Mouse (Mus musculus) embryonic facial prominence, embryonic 13.5 days (tissue): ENCODE data around the gene Fos. TPM values are rescaled to one million over a fixed set of nuclear protein-coding genes. Genes with fewer than 3 reads are reported as not detected.

Experiments used
- ATAC-seq: fragments of 200-750 bp; cut with Nextera tagmentation; 2 replicates; pipeline ENCODE4 v1.8.0; 2017; ENCODE audit warnings: low read depth; ENCODE audit not compliant: insufficient number of reproducible peaks, insufficient read depth, low FRiP score, low TSS enrichment
- H3K27ac ChIP-seq: fragments of 300-500 bp; sonication (generic); 2 replicates; pipeline ENCODE4 v1.5.1; 2015; ENCODE audit warnings: moderate library complexity, mild to moderate bottlenecking, inconsistent platforms
- H3K27me3 ChIP-seq: fragments of 300-500 bp; sonication (generic); 2 replicates; pipeline ENCODE4 v1.6.1; 2015; ENCODE audit warnings: mild to moderate bottlenecking, inconsistent platforms
- H3K36me3 ChIP-seq: fragments of 300-500 bp; sonication (generic); 2 replicates; pipeline ENCODE4 v1.6.1; 2015; ENCODE audit warnings: mild to moderate bottlenecking, inconsistent platforms
- H3K4me1 ChIP-seq: fragments of 300-500 bp; sonication (generic); 2 replicates; pipeline ENCODE4 v1.6.1; 2015; ENCODE audit warnings: inconsistent platforms
- H3K4me2 ChIP-seq: fragments of 300-500 bp; sonication (generic); 2 replicates; pipeline ENCODE4 v1.6.1; 2015; ENCODE audit warnings: moderate library complexity, mild to moderate bottlenecking, inconsistent platforms
- H3K4me3 ChIP-seq: fragments of 300-500 bp; sonication (generic); 2 replicates; pipeline ENCODE4 v1.5.1; 2015; ENCODE audit warnings: mild to moderate bottlenecking, inconsistent platforms
- H3K9ac ChIP-seq: fragments of 300-500 bp; sonication (generic); 2 replicates; pipeline ENCODE4 v1.6.1; 2015; ENCODE audit warnings: mild to moderate bottlenecking, inconsistent platforms
- H3K9me3 ChIP-seq: fragments of 300-500 bp; sonication (generic); 2 replicates; pipeline ENCODE4 v1.6.1; 2016; ENCODE audit warnings: inconsistent platforms
- WGBS: fragments of 180-500 bp; shearing (Covaris S2); methylation state at CpG from one replicate; pipeline ENCODE4 v1.1.7; 2015; ENCODE audit warnings: mixed read lengths; 5-methylcytosine and 5-hydroxymethylcytosine counted together
- polyA plus RNA-seq: library from polyadenylated mRNA; unstranded; fragments of >200 nt; fragmentation: Nextera tagmentation; extraction: Ambion mirVana; gene quantifications from 2 replicates; pipeline ENCODE4 v1.2.1, GENCODE M21; 2015

Gene Fos
- polyA plus RNA-seq, 1 experiment from 2014 or later: 7.3 TPM

DNA sequence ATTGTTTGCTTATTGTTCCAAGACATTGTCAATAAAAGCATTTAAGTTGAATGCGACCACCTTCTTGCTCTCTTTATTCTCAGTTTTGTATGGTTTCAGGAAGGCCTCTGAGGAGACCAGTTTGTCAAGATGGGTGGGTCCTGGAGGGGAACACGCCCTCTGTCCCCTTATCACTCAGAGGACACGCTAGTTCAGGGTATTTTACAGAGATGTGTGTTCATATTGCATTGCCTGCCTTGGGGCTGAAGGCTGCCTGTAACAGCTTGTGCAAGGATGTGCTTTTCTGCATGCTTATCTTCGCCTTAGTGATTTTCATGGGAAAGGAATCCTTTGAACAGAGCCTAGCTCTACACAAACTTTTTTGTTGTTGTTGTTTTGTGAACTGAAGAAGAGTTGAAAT, 3.5 kb downstream of the Fos start:
- no peak overlapping the region for H3K4me3 ChIP-seq
- H3K4me1 ChIP-seq: peaks cover 39% of the 10 kb centered on the region
- no peaks in the 10 kb centered on the region for H3K9me3 ChIP-seq
- H3K4me2 ChIP-seq: no peak overlapping the region
- no peaks in the 10 kb centered on the region for H3K36me3 ChIP-seq
- peaks cover 33% of the 10 kb centered on the region for H3K27me3 ChIP-seq
- ATAC-seq: no peak
- H3K27ac ChIP-seq: no peak overlapping the region
- no peak overlapping the region for H3K9ac ChIP-seq
- WGBS: 61% methylated on average over 4 of the region's 4 CpGs

DNA sequence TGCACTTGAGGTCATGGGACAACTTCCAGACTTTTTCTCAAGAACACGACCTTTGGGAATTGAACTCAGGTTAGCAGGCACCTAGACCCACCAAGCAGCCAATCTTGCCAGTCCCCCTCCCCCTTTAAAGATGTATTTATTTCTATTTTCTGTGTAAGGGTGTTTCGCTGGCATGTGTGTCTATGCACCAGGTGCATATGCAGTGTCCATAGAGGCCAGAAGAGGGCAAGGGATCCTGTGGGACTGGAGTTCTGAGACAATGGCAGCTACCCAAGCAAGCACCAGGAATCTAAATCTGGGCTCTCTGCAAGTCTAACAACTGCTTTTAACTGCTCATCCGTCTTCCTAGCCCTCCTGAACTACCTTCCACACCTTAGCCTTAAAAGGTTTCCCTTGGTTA, 4.1 kb downstream of the Fos start:
- no peak overlapping the region for H3K4me2 ChIP-seq
- H3K27ac ChIP-seq: no peak overlapping the region
- H3K9ac ChIP-seq: no peak overlapping the region
- no peak for ATAC-seq
- H3K36me3 ChIP-seq: no peaks in the 10 kb centered on the region
- no peaks in the 10 kb centered on the region for H3K9me3 ChIP-seq
- H3K27me3 ChIP-seq: peaks cover 33% of the 10 kb centered on the region
- peaks cover 34% of the 10 kb centered on the region for H3K4me1 ChIP-seq
- WGBS: 56% methylated on average over 3 of the region's 3 CpGs
- H3K4me3 ChIP-seq: no peak overlapping the region

DNA sequence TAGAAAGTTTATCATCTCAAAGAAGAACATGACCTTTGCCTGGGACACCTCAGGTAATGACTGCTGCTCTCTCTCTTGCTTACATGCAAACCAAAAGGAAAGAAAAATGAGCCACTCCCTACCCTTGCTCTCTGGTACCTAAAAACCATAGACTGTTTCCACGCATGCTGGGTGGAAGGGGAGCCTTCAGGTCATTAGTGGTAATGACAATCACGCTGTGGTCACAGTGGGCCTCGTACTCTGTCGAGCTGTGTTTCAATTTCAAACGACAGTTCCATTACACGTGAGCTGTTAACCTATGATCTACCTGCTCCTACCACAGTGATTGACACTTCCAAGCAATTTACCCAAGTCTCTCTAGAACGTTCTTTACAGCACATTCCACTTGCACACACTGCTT, 5.0 kb downstream of the Fos start:
- no peak overlapping the region for H3K9ac ChIP-seq
- no peak overlapping the region for H3K4me3 ChIP-seq
- no peak overlapping the region for H3K4me2 ChIP-seq
- ATAC-seq: no peak
- peaks cover 30% of the 10 kb centered on the region for H3K4me1 ChIP-seq
- H3K27ac ChIP-seq: no peak overlapping the region
- WGBS: 59% methylated on average over 7 of the region's 7 CpGs
- no peaks in the 10 kb centered on the region for H3K36me3 ChIP-seq
- peaks cover 33% of the 10 kb centered on the region for H3K27me3 ChIP-seq
- H3K9me3 ChIP-seq: no peaks in the 10 kb centered on the region

DNA sequence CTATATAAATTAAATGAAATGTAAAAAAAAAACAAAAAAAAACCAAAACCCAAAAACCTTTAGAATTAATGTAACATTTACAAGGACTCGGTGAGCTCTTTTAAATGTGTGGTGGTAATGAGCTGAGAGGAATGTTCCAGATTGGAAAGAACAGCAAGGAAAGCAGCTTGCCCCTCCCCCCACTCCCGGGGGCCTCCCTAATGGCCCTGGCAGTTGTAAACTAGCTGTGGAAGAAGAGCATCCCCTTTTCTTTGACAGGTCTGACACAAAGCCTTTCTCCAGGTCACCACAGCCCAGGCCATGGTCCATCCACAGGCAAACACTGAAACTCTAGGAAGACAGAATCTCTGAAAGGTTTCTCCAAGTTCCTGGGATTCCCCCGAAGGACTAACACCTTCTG, 5.5 kb downstream of the Fos start:
- Histone ChIP-seq H3K4me1 (peaks cover 27% of the 10 kb centered on the region), H3K27ac (no peak overlapping the region), H3K9ac (no peak overlapping the region), H3K36me3 (no peaks in the 10 kb centered on the region), H3K4me3 (no peak overlapping the region), H3K4me2 (no peak overlapping the region), H3K27me3 (peaks cover 32% of the 10 kb centered on the region), H3K9me3 (no peaks in the 10 kb centered on the region)
- 45% methylated on average over 3 of the region's 3 CpGs for WGBS
- no peak for ATAC-seq

DNA sequence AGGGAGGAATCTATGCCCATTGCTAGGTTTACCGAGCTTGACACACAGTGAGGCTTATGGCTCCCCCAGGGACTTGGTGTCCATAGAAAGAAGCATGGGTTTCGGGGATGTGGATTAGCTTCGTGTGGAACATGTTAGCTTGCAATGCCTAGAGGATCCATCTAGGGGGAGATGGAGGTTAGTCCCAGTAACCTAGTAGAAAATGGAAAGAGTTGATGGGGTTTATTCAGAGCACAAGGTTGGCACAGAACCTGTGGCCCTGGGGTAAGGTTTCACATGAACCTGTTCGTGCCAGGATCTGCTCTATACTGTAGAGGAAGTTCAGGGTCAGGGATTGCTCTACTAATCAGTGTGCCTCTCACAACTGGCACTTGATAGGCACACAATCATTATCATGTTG, 9.5 kb downstream of the Fos start:
- Histone ChIP-seq H3K9ac (no peak overlapping the region), H3K36me3 (no peaks in the 10 kb centered on the region), H3K27me3 (0 out of 2 replicates have a peak, but pooled peaks cover 3% of the 10 kb centered on the region), H3K4me2 (no peak overlapping the region), H3K9me3 (no peaks in the 10 kb centered on the region), H3K27ac (no peak overlapping the region), H3K4me1 (peaks cover 26% of the 10 kb centered on the region), H3K4me3 (no peak overlapping the region)
- WGBS: 35% methylated on average over 4 of the region's 4 CpGs
- no peak for ATAC-seq

DNA sequence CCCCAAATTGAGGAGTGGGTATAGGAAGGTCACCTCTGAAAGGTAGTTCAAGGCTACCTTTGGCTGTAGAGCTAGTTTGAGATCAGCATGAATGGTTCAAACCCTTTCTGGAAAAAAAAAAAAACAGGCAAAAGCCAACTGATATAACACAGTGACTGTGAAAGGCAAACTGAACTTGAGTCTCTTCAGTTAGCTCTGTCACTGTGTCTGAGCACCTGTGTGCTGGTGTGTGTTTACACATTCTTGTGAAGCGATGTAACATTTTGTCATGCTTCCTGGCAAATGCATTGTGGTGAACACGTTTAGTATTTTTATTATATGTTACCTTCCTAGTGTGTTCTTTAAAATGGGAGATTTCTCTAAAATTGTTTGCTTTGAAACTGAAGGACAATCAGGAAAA, 11.0 kb downstream of the Fos start:
- Histone ChIP-seq H3K27ac (no peak overlapping the region), H3K27me3 (0 out of 2 replicates have a peak, but pooled peaks cover 3% of the 10 kb centered on the region), H3K9me3 (no peaks in the 10 kb centered on the region), H3K9ac (no peak overlapping the region), H3K4me2 (no peak overlapping the region), H3K4me1 (peaks cover 26% of the 10 kb centered on the region), H3K36me3 (no peaks in the 10 kb centered on the region), H3K4me3 (no peak overlapping the region)
- 80% methylated on average over 2 of the region's 2 CpGs for WGBS
- ATAC-seq: no peak

DNA sequence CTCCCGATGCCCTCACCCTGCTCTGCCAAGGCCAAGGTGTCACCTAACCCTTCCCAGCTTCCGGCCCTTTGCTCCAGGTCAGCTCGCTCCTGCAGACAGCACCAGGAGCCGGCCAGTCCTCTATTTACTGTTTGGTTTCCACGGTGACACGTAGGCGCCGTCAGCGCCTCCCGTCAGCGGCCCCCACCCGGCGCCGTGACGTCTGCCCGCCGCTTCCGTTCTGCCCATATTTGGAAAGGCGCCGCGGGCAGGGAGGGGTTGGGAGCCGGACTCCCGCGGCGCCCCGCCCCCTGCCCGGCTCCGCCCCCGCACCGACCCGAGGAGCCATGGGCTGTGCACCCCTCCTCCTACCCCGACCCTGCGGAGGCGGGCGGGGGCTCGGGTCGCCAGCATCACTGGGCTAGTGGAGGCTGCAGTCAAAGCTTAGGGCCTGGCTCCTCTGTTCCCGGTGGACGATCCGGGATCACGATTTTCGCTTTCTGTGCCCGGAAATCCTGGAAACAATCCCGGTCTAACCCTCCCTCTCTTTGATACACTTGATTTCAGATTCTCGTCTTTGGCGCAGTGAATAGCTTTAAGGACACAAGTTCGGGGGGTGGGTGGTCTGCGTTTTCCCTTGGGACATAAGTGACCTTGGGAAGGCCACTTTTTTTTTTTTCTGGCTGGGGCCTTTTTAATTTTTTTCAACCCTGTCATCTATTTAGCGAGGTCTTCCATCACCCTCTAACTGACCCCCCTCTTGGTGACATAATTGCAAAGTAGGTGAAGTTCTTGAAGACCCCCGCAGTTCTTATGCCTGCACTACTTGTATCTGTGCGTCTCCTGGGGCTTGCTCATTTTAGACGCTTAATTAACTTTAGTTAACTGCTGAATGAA, 12.4 kb downstream of the Fos start:
- WGBS: under 1% methylated on average over 52 of the region's 52 CpGs
- ATAC-seq: peak; percentile 93
- H3K36me3 ChIP-seq: no peaks in the 10 kb centered on the region
- peak overlapping the region; percentile 68 for H3K27ac ChIP-seq
- peak overlapping the region; percentile 73 for H3K9ac ChIP-seq
- peaks cover 20% of the 10 kb centered on the region for H3K4me1 ChIP-seq
- H3K4me2 ChIP-seq: peak overlapping the region; percentile 87
- H3K9me3 ChIP-seq: no peaks in the 10 kb centered on the region
- H3K4me3 ChIP-seq: peak overlapping the region; percentile 63
- no peaks in the 10 kb centered on the region for H3K27me3 ChIP-seq

DNA sequence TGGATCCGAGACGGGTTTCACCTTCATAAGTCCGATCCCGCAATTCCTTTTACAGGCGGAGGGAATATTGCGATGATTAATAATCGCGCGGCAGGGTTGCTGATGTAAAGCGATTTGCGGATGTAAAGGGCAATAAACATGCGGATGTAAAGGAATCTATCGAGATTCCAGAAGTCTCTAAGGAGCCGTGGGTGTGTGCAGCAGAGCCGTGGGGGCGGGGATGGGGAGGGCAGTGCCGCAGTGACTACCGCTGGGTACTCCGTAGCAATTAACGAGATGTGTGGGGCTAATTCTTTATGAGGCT, 13.0 kb downstream of the Fos start:
- H3K9ac ChIP-seq: peak overlapping the region; percentile 73

DNA sequence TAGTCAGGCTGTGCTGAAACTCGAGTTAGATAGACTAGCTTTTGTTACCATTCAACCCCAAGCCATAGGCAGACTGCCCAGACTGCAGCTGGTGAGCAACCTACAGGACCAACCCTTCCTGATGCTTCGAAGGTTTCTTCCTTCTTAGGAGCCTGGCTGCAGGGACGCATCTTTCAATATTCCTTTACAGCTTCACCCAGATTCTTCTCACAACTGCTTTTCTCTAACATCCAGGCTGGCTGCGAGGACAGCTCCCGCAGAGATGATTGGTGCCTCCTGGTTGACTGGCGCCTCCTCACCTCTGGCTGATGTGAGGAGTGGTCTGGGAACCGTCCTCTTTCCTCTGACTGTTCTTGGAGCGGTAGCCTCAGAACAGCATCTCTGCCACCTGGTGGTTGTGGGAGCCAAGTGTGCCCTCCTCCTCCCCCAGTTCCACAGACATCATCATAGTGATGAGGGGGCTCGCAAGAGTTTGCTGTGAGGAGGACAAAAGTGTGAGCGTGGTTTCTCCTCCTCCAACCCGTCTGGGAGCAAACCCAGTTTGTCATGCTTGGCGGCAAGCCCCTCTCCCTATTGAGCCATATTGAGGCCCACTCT, 14.0 kb downstream of the Fos start:
- H3K27me3 ChIP-seq: no peaks in the 10 kb centered on the region
- H3K4me3 ChIP-seq: peak overlapping the region; percentile 63
- peaks cover 23% of the 10 kb centered on the region for H3K4me1 ChIP-seq
- 2% methylated on average over 12 of the region's 12 CpGs for WGBS
- no peak overlapping the region for H3K9ac ChIP-seq
- H3K9me3 ChIP-seq: no peaks in the 10 kb centered on the region
- ATAC-seq: no peak
- peak overlapping the region; percentile 87 for H3K4me2 ChIP-seq
- no peaks in the 10 kb centered on the region for H3K36me3 ChIP-seq
- H3K27ac ChIP-seq: no peak overlapping the region; the same call in 1 of the 2 replicates

More for the DNA sequence above, 13.0 kb downstream of the Fos start:
- H3K4me2 ChIP-seq: peak overlapping the region; percentile 87
- 1% methylated on average over 20 of the region's 20 CpGs for WGBS
- no peak for ATAC-seq
- peak overlapping the region; percentile 63 for H3K4me3 ChIP-seq
- no peak overlapping the region for H3K27ac ChIP-seq
- no peaks in the 10 kb centered on the region for H3K9me3 ChIP-seq
- no peaks in the 10 kb centered on the region for H3K27me3 ChIP-seq
- H3K36me3 ChIP-seq: no peaks in the 10 kb centered on the region
- peaks cover 20% of the 10 kb centered on the region for H3K4me1 ChIP-seq

DNA sequence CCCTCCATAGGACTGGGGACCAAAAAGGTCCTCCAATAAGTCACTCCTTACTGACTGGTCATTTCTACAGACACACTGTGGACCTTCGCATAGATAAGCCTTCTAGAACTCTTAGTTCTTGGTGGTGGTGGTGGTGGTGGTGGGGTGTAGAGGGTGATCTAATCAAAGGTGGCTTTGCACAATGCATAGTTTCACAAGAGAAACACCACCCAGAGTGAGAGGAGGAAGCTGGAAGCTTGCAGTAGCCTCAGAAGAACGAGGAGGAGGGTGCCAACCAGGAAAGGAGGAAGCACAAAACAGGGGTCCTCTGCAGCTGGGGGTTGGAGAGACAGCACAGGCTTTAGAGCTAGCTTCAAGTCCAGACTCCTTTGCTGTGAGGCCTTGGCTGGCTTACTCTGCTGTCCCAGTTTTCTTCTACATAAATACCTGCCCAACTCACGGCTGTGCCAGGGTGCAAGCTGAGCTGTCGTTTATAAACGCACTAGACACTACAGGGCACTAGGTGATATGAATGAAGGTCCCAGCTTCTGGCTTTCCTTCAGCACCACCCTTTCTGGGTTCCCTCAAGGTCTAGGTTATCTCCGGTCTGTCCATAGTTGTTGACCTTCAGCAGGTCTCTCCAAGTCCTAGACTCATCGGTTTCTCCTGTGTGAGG, 15.7 kb downstream of the Fos start:
- Histone ChIP-seq H3K36me3 (no peaks in the 10 kb centered on the region), H3K9ac (no peak overlapping the region), H3K9me3 (no peaks in the 10 kb centered on the region), H3K4me2 (no peak overlapping the region), H3K27ac (no peak overlapping the region), H3K4me1 (peaks cover 23% of the 10 kb centered on the region), H3K27me3 (no peaks in the 10 kb centered on the region), H3K4me3 (no peak overlapping the region)
- no peak for ATAC-seq
- 78% methylated on average over 7 of the region's 7 CpGs for WGBS

DNA sequence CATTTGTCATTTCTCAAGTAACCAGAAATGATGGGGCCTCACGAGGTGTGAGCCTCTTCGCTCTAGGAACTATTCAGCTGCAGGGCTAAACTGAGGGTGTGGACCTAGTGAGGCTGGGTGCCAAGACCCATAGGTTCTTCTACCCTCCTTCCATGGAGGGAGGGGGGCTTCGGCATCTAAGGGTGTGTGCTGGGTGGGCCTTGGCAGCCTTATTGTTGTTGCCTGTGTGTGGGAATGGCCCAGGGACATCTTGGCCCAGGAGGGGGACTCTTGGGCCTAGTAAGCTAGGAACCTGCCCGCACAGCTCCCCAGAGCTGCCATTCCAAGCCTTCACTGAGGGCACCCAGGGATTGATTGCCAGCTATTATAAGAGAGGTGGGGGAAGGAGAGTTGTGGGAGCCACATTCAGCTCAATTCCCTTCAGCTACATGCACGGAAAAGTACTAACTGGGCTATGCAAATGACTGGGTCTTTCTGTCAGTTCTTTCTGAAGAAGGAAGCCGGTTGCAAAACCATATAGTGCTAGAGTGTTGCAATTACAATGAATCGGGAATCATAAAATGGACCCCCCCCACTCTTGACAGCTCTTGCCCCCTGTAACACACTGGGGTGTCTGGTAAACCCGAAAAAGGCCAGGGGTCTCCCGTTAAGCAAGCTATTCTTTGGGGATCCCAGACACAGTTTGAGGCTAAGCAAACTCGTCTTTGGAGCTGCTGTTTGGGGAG, 16.6 kb downstream of the Fos start:
- Histone ChIP-seq H3K27ac (no peak overlapping the region; the same call in 1 of the 2 replicates), H3K4me3 (no peak overlapping the region)
- WGBS: 67% methylated on average over 10 of the region's 10 CpGs

More for the DNA sequence above, 16.6 kb downstream of the Fos start:
- Histone ChIP-seq H3K4me2 (no peak overlapping the region), H3K9ac (no peak overlapping the region), H3K27me3 (no peaks in the 10 kb centered on the region), H3K36me3 (no peaks in the 10 kb centered on the region), H3K4me1 (peaks cover 22% of the 10 kb centered on the region), H3K9me3 (no peaks in the 10 kb centered on the region)
- no peak for ATAC-seq
